Mouse (Mus musculus): ENCODE measurements around the gene Ing3. TPM values are rescaled to one million over a fixed set of nuclear protein-coding genes. Genes with fewer than 3 reads are reported as not detected.

The Ing3 gene
- total and polyA plus RNA-seq, 3 experiments, result 14.5 to 34.3 (median 21.9) TPM

- Histone ChIP-seq H3K4me2 (ENCODE audit: insufficient read depth, low read depth, poor library complexity, severe bottlenecking) (no peak overlapping the region), H3K79me2 (replicated peaks; ENCODE audit: control insufficient read depth, extremely low read depth, insufficient read depth, poor library complexity, severe bottlenecking) (no peaks in the 10 kb centered on the region), H3K9ac (ENCODE audit: insufficient read depth, low read depth) (no peak overlapping the region), H3K4me1 (ENCODE audit: control insufficient read depth in 1 of 2, insufficient read depth in 2 of 2) (no peaks in the 10 kb centered on the region), H3K27me3 (replicated peaks) (no peaks in the 10 kb centered on the region), H3K36me3 (replicated peaks in 1 of 2; ENCODE audit: control insufficient read depth in 1 of 2, insufficient read depth in 1 of 2, low read length in 1 of 2) (no peaks in the 10 kb centered on the region), H3K9me3 (replicated peaks; ENCODE audit: low read length) (no peaks in the 10 kb centered on the region), H3K4me3 (replicated peaks in 1 of 3; ENCODE audit: low read depth in 2 of 3, low read length in 2 of 3, poor library complexity in 1 of 3) (no peak overlapping the region), H3K27ac (ENCODE audit: insufficient read depth, low read depth) (no peak overlapping the region)
- dilution Hi-C loops (cut with MboI; ENCODE audit: extremely low pct_ligation_motif_present, extremely low pct_unique_long_range_greater_than_20kb, low sequenced_read_pairs), result no loop called here
- TF ChIP-seq CTCF (conservative IDR thresholded peaks at IDR 0.05 in 1 of 2, IDR thresholded peaks at IDR 0.05 in 1 of 2; ENCODE audit: low read depth in 2 of 2, low read length in 2 of 2) (peak in 1 of 2 experiments; percentile 40; a peak in 1 of 4 replicates), CHD2 (IDR thresholded peaks at IDR 0.05; ENCODE audit: low read length) (no peak), USF1 (IDR thresholded peaks at IDR 0.05; ENCODE audit: low read depth, low read length) (no peak), SMC3 (IDR thresholded peaks at IDR 0.05; ENCODE audit: low read depth, low read length) (peak; percentile 5; the same call in 1 of the 2 replicates), NELFE (IDR thresholded peaks at IDR 0.05; ENCODE audit: low read depth, low read length) (no peak)
- DNase-seq (ENCODE audit: extremely low read depth), result no peak
- in situ Hi-C loops (cut with MboI; ENCODE audit: low pct_ligation_motif_present, low pct_unique_long_range_greater_than_20kb, low sequenced_read_pairs), result no loop called here
These were observed 11.3 kb upstream of the Ing3 start for GRCm38 (mm10) chr6:21937981-21938635.

GRCm38 (mm10) chr6:21949771-21950448 is 539 bp downstream of the Ing3 start:
- Histone ChIP-seq H3K27me3 (replicated peaks) (no peaks in the 10 kb centered on the region), H3K4me1 (ENCODE audit: control insufficient read depth in 1 of 2, insufficient read depth in 2 of 2) (peaks cover 1 to 25% of the 10 kb centered on the region in 2 experiments; a peak in 3 of 4 replicates), H3K4me2 (ENCODE audit: insufficient read depth, low read depth, poor library complexity, severe bottlenecking) (peak overlapping the region; percentile 99), H3K27ac (ENCODE audit: insufficient read depth, low read depth) (peak overlapping the region; percentile 85), H3K9ac (ENCODE audit: insufficient read depth, low read depth) (peak overlapping the region; percentile 82), H3K79me2 (replicated peaks; ENCODE audit: control insufficient read depth, extremely low read depth, insufficient read depth, poor library complexity, severe bottlenecking) (peaks cover 13% of the 10 kb centered on the region), H3K4me3 (replicated peaks in 1 of 3; ENCODE audit: low read depth in 2 of 3, low read length in 2 of 3, poor library complexity in 1 of 3) (peak overlapping the region; percentile 79 to 95 (median 79)), H3K36me3 (replicated peaks in 1 of 2; ENCODE audit: control insufficient read depth in 1 of 2, insufficient read depth in 1 of 2, low read length in 1 of 2) (peaks cover 10 to 23% of the 10 kb centered on the region in 2 experiments), H3K9me3 (replicated peaks; ENCODE audit: low read length) (no peaks in the 10 kb centered on the region)
- dilution Hi-C loops (cut with MboI; ENCODE audit: extremely low pct_ligation_motif_present, extremely low pct_unique_long_range_greater_than_20kb, low sequenced_read_pairs), result no loop called here
- no peak for TF ChIP-seq ZNF384 (IDR thresholded peaks at IDR 0.05; ENCODE audit: low read depth, low read length)
- TF ChIP-seq MAX (IDR thresholded peaks at IDR 0.05; ENCODE audit: low read length), result peak; percentile 67; the same call in 1 of the 2 replicates
- no peak for TF ChIP-seq JUN (IDR thresholded peaks at IDR 0.05; ENCODE audit: insufficient read depth, low read depth, low read length)
- peak; percentile 71; the same call in 1 of the 2 replicates for TF ChIP-seq SIN3A (IDR thresholded peaks at IDR 0.05; ENCODE audit: low read length)
- 0 out of 2 replicates have a peak, but pooled peaks have one; percentile 44 for TF ChIP-seq MEF2A (IDR thresholded peaks at IDR 0.05; ENCODE audit: borderline replicate concordance, low read depth, low read length)
- TF ChIP-seq ZMIZ1 (IDR thresholded peaks at IDR 0.05; ENCODE audit: low read depth, low read length), result 0 out of 2 replicates have a peak, but pooled peaks have one; percentile 46
- peak; percentile 68 for TF ChIP-seq NRF1 (IDR thresholded peaks at IDR 0.05; ENCODE audit: low read depth, low read length)
- TF ChIP-seq GABPA (IDR thresholded peaks at IDR 0.05; ENCODE audit: insufficient replicate concordance, low read depth, low read length), result no peak
- TF ChIP-seq BHLHE40 (IDR thresholded peaks at IDR 0.05; ENCODE audit: low read depth, low read length), result peak; percentile 59; the same call in 1 of the 2 replicates
- TF ChIP-seq UBTF (IDR thresholded peaks at IDR 0.05; ENCODE audit: low read depth, low read length), result no peak
- TF ChIP-seq CHD1 (IDR thresholded peaks at IDR 0.05; ENCODE audit: low read depth, low read length), result no peak
- no peak for TF ChIP-seq PAX5 (IDR thresholded peaks at IDR 0.05; ENCODE audit: low read length)
- peak; percentile 83; the same call in 1 of the 2 replicates for TF ChIP-seq MXI1 (IDR thresholded peaks at IDR 0.05; ENCODE audit: low read depth, low read length)
- TF ChIP-seq CTCF (conservative IDR thresholded peaks at IDR 0.05 in 1 of 2, IDR thresholded peaks at IDR 0.05 in 1 of 2; ENCODE audit: low read depth in 2 of 2, low read length in 2 of 2), result no peak
- no peak for TF ChIP-seq SMC3 (IDR thresholded peaks at IDR 0.05; ENCODE audit: low read depth, low read length)
- peak; percentile 46 for TF ChIP-seq IRF4 (IDR thresholded peaks at IDR 0.05; ENCODE audit: low read depth, low read length)
- TF ChIP-seq TCF12 (IDR thresholded peaks at IDR 0.05; ENCODE audit: low read depth, low read length), result peak; percentile 49
- peak; percentile 54; the same call in 1 of the 2 replicates for TF ChIP-seq CHD2 (IDR thresholded peaks at IDR 0.05; ENCODE audit: low read length)
- TF ChIP-seq RAD21 (IDR thresholded peaks at IDR 0.05; ENCODE audit: low read depth, low read length), result no peak
- no peak for TF ChIP-seq E2F4 (IDR thresholded peaks at IDR 0.05; ENCODE audit: insufficient replicate concordance, low read depth, low read length)
- TF ChIP-seq RCOR1 (conservative IDR thresholded peaks at IDR 0.05; ENCODE audit: low read depth, low read length), result no peak
- TF ChIP-seq TBP (conservative IDR thresholded peaks at IDR 0.05; ENCODE audit: low read depth, low read length), result no peak
- peak; percentile 38; the same call in 1 of the 2 replicates for TF ChIP-seq ELF1 (IDR thresholded peaks at IDR 0.05; ENCODE audit: low read depth, low read length)
- TF ChIP-seq MYC (IDR thresholded peaks at IDR 0.05; ENCODE audit: low read depth, low read length), result no peak
- TF ChIP-seq MAZ (IDR thresholded peaks at IDR 0.05; ENCODE audit: low read depth, low read length), result peak; percentile 92; the same call in 1 of the 2 replicates
- in situ Hi-C loops (cut with MboI; ENCODE audit: low pct_ligation_motif_present, low pct_unique_long_range_greater_than_20kb, low sequenced_read_pairs), result no loop called here
- DNase-seq (ENCODE audit: extremely low read depth), result peak; percentile 96
